Mouse (Mus musculus): Measurements from ENCODE around the gene Dusp12. TPM values are rescaled to one million over a fixed set of nuclear protein-coding genes. Genes with fewer than 3 reads are reported as not detected.

Dusp12 gene
- polyA plus RNA-seq (2017; shearing (Covaris generic)), result 10 to 100 TPM; 34.1 to 39.8 TPM

DNA sequence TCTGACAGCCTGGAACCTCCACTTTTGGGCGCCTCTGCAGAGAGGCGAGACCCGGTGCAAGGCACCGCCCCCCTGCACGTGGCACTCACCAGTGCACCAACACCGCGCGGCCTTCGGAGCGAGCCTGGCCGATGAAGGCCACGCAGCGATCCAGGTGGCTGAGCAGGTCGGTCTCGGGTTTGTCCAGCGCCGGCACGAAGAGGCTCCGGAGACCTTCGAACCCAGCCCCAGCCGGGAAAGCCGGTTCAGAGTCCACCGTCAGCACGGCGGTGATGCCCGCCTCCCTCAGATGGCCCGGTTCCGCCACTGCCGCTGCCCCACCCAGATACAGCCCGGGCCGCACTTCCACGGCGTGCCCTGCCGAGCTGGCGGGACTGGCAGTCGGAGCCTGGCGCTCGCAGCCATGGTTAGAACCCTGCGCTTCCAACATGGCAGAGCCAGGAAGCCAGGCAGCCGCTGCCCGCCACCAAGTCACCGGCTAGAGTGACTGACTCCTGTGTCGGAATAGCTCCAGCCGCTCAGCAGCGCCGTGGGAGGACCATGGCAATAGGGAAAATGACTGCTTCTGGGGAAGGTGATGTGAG lies at the start of gene Dusp12, which contains the start of gene Gm26620:
Dusp12 (minus strand) TSS at position 563 of the 584 bp plus-strand sequence.
Gm26620 (plus strand) TSS at position 88 of the 584 bp plus-strand sequence.

DNA sequence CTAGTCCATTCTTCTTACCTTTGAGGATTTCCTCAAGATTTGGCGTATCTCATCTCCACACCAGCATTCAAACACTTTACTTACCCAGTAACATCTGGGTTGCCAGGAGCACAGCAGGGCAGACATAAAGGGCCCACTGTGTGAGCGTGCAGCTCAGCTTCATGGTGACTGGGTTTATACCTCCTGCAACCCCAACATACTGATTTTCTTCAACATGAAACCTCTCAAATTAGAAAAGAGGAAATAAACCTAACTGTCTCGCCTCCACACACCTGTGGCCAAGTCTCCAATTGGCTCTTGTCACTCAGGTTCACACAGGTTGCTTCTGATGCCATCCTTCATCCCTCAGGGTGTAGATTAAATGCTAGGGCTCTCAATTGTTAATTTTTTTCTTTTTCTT lies 42.0 kb upstream of the Dusp12 start, which contains the start of gene Fcrla:
Fcrla (minus strand) TSS at position 206 of the 400 bp plus-strand sequence.

DNA sequence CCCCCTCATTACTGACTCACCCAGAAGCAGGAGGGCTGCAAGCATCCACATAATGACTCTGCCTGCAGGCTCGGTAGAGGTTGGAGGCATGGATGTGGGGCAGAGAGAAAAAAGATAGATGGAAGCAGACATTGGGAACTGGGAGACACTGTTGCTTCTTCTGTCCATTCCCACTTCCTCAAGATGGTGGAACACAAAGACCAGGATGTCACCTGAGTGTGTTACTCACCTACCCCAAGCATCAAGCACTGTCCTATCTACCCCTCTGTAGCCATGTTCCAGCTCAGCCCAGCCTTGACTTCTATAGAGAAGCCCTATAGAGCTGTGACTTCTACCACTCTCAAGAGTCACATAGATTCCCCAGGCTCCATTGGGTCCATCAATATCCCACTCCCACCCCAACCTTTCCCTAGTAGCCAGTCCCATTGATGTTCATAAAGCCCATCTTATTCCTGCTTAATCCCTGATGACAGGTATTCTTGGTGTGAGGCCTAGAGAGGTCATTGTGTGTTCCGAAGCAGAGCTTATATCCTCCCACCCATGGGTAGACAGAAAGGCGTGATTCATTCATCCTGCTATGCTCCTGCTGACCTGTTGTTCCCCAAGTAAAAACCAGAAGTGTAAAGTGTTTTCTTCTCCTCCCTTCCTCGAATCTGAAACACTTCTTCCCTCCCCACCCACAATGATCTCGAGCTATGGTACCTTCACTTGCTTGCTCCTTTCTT lies 27.7 kb upstream of the Dusp12 start, which contains the start of gene Fcrlb:
Fcrlb (minus strand) TSS at position 51 of the 725 bp plus-strand sequence.

DNA sequence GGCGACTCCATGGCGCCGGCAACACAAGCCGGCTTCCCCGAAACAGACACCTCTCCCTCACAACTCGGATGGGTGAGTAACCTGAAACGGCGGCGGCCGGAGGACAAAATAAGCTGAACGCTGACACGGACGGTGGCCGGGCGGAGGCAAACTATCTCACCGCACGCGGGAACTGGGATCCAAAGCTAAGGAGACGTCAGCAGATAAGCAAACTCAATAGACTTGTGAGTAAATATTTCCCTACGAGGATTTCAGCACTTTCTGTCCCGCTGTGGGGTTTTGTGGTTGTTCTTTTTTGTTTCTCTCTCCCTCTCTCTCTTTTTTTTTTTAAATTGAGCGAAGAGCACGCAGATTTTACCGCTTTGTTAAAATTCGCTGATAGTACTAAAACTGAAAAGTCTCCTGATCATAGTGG lies 17.6 kb downstream of the Dusp12 start, which contains the start of gene Atf6:
Atf6 (minus strand) TSS at position 81 of the 415 bp plus-strand sequence.

Other genes with a start within 250 kb of the Dusp12 start
- under 1 TPM; 0.06 to 0.77 TPM for gene Olfml2b, start 241.0 kb downstream of the Dusp12 start, polyA plus RNA-seq (2017; shearing (Covaris generic))
- gene Atf6, start 17.8 kb downstream of the Dusp12 start, polyA plus RNA-seq (2017; shearing (Covaris generic)), result 10 to 100 TPM in 1 of 2 experiments, 1 to 10 TPM in 1; 7.5 to 11.2 TPM
- 1 to 10 TPM in 1 of 2 experiments, not detected in 1; 1.7 TPM for gene Gm26620, start 475 bp downstream of the Dusp12 start, polyA plus RNA-seq (2017; shearing (Covaris generic))
- gene Fcrlb, start 27.4 kb upstream of the Dusp12 start, polyA plus RNA-seq (2017; shearing (Covaris generic)), result not detected
- gene Fcrla, start 42.0 kb upstream of the Dusp12 start, polyA plus RNA-seq (2017; shearing (Covaris generic)), result 1 to 10 TPM; 1.3 to 2.1 TPM
- 1 to 10 TPM; 1.5 to 4.3 TPM for gene Fcgr2b, start 91.0 kb upstream of the Dusp12 start, polyA plus RNA-seq (2017; shearing (Covaris generic))
- 1 to 10 TPM in 1 of 2 experiments, under 1 TPM in 1; 0.17 to 2.2 TPM for gene Fcgr4, start 133.4 kb upstream of the Dusp12 start, polyA plus RNA-seq (2017; shearing (Covaris generic))
- 1 to 10 TPM in 1 of 2 experiments, under 1 TPM in 1; 0.36 to 4.0 TPM for gene Fcgr3, start 179.4 kb upstream of the Dusp12 start, polyA plus RNA-seq (2017; shearing (Covaris generic))
- 1 to 10 TPM in 1 of 2 experiments, not detected in 1; 3.6 TPM for gene Cfap126, start 228.4 kb upstream of the Dusp12 start, polyA plus RNA-seq (2017; shearing (Covaris generic))